Mouse (Mus musculus) thymus, adult 2 months (tissue): Measurements from ENCODE around the gene Frmd4a. TPM values are rescaled to one million over a fixed set of nuclear protein-coding genes. Genes with fewer than 3 reads are reported as not detected.

ENCODE experiments used
- DNase-seq: peaks from one replicate; pipeline ENCODE4 v3.0.0; 2021
- H3K27ac ChIP-seq: fragments of 200-500 bp; 2 replicates; pipeline ENCODE4 v1.5.1; 2012; ENCODE audit warnings: low read length, control low read depth; ENCODE audit not compliant: control insufficient read depth, insufficient read depth
- H3K27me3 ChIP-seq: fragments of 200-500 bp; 2 replicates; pipeline ENCODE4 v1.6.1; 2012; ENCODE audit warnings: mild to moderate bottlenecking, low read length, moderate library complexity, mixed read lengths; ENCODE audit not compliant: control insufficient read depth, insufficient read depth
- H3K36me3 ChIP-seq: fragments of 200-500 bp; 2 replicates; pipeline ENCODE4 v1.6.1; 2012; ENCODE audit warnings: mild to moderate bottlenecking, low read length, moderate library complexity; ENCODE audit not compliant: control insufficient read depth, insufficient read depth
- H3K4me1 ChIP-seq: fragments of 200-500 bp; replicated peaks from 2 replicates; pipeline ENCODE4 v1.6.1; 2012; ENCODE audit warnings: low read length; ENCODE audit not compliant: control insufficient read depth, insufficient read depth
- H3K4me3 ChIP-seq: fragments of 200-500 bp; 2 replicates; pipeline ENCODE4 v1.5.1; 2012; ENCODE audit warnings: mild to moderate bottlenecking, low read length, control low read depth, moderate library complexity; ENCODE audit not compliant: control insufficient read depth, insufficient read depth
- CTCF ChIP-seq: fragments of 200-500 bp; IDR thresholded peaks from 2 replicates; pipeline ENCODE4 v1.5.1; 2012; ENCODE audit warnings: mild to moderate bottlenecking, control low read depth, low read length, moderate library complexity, borderline replicate concordance; ENCODE audit not compliant: control insufficient read depth, poor library complexity, insufficient read depth; ENCODE audit errors: extremely low read depth
- POLR2A ChIP-seq: fragments of 200-500 bp; IDR thresholded peaks from 2 replicates; pipeline ENCODE4 v1.6.1; 2012; ENCODE audit warnings: mild to moderate bottlenecking, low read length, control low read depth, moderate library complexity; ENCODE audit not compliant: control insufficient read depth, poor library complexity, insufficient read depth; ENCODE audit errors: extremely low read depth
- WGBS: fragments of 180-500 bp; shearing (Covaris S2); methylation state at CpG from one replicate; pipeline ENCODE4 v1.1.7; 2018; 5-methylcytosine and 5-hydroxymethylcytosine counted together
- polyA plus RNA-seq: library from polyadenylated mRNA; depleted of rRNA; stranded (reverse); fragments of >200 nt; gene quantifications from 2 replicates; pipeline ENCODE4 v1.2.3, GENCODE M21; 2012

The Frmd4a gene
- polyA plus RNA-seq, 1 experiment = 17.5 TPM

DNA sequence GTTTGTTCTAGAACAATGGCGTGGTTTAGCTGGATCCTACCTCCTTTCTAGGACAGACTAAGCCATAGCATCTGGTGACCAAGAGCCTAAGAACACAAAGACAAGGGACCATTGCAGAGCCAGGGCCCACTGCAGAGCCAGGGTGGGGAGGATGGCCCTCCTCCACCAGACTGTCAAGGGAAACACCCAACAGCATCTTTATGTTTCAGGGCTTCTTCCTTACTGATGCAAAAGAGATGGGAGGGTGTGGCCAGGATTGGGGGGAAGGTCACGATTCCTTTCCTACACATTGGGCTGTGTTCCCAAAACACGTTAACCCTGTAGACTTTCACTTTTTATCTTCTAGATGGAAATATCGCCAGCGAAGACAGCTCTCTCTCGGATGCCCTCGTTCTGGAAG lies 579.5 kb downstream of the Frmd4a start:
- whole genome bisulfite sequencing = 97% methylated on average over 7 of the region's 7 CpGs
- no peaks in the 10 kb centered on the region for H3K4me1 ChIP-seq
- H3K27ac ChIP-seq = no peak overlapping the region
- TF ChIP-seq POLR2A (no peak), CTCF (no peak)
- no peak for DNase-seq
- no peaks in the 10 kb centered on the region for H3K36me3 ChIP-seq
- H3K4me3 ChIP-seq = no peak overlapping the region
- H3K27me3 ChIP-seq = no peaks in the 10 kb centered on the region

DNA sequence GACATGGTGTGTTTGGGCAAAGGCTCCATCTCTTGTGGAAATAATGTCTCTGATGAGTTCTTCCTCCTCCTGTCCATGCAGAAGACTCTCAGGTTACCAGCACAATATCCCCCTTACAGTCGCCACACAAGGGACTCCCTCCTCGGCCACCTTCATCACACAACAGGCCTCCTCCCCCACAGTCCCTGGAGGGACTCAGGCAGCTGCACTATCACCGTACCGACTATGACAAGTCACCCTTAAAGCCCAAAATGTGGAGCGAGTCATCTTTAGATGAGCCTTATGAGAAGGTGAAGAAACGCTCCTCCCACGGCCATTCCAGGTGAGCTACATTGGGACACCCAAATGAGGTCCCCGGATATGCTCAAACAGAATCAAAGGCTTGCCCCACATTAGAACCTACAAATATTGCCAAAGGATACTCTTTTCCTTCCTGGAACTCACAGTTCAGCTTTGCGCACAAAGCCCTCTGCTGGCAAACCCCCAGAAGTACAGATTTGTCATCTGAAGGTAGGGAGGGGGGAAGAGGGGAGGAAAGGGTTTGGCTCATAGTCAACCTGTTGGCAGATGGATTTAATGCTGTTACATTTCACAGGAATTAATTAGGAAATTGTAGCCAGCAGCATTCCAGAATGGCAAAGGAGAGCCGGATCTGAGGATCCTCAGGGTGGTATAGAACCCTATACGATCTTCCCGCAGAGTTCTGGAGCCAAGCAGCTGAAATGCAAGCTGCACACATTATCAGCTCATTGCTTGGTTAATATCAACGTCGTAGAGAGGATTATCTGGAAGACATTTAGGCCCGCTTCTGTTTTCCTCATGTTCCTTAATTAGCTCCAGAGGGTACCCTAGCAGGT lies 583.7 kb downstream of the Frmd4a start:
- H3K27me3 ChIP-seq = no peaks in the 10 kb centered on the region
- no peak overlapping the region for H3K27ac ChIP-seq
- DNase-seq = peak; percentile 50
- no peak overlapping the region for H3K4me3 ChIP-seq
- H3K4me1 ChIP-seq = no peaks in the 10 kb centered on the region
- H3K36me3 ChIP-seq = no peaks in the 10 kb centered on the region
- 84% methylated on average over 15 of the region's 15 CpGs for WGBS
- TF ChIP-seq CTCF = no peak
- TF ChIP-seq POLR2A = no peak

DNA sequence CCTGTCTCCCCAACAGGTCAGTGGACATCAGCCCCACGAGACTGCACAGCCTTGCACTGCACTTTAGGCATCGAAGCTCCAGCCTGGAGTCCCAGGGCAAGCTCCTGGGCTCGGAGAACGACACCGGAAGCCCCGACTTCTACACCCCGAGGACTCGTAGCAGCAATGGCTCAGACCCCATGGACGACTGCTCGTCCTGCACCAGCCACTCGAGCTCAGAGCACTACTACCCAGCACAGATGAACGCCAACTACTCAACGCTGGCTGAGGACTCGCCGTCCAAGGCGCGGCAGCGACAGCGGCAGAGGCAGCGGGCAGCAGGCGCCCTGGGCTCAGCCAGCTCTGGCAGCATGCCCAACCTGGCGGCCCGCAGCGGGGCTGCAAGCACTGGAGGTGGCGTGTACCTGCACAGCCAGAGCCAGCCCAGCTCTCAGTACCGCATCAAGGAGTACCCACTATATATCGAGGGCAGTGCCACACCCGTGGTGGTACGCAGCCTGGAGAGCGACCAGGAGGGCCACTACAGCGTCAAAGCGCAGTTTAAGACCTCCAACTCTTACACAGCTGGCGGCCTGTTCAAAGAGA lies 585.9 kb downstream of the Frmd4a start:
- no peaks in the 10 kb centered on the region for H3K4me1 ChIP-seq
- H3K27me3 ChIP-seq = no peaks in the 10 kb centered on the region
- no peak overlapping the region for H3K4me3 ChIP-seq
- no peak for TF ChIP-seq CTCF
- no peak for TF ChIP-seq POLR2A
- no peaks in the 10 kb centered on the region for H3K36me3 ChIP-seq
- no peak for DNase-seq
- no peak overlapping the region for H3K27ac ChIP-seq
- WGBS = 97% methylated on average over 33 of the region's 33 CpGs

DNA sequence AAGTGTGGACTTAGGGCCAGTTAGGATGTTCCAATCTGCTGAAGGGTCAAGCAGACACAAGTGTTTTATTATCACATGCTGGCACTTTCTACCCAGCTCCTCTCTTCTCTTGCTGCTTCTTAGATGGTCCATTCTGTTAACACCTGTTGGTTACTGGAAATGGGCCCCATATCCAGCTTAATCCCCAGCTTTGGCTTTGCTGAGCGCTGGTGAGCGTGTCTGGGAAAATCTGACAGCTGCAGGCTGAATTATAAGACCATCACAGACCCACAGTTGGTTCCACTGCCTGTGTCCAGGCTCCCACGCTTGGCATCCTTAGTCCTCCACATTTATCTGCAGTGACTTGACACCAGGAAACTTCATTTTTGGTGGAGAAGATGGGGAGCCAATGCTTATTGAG lies 589.0 kb downstream of the Frmd4a start:
- 93% methylated on average over 3 of the region's 3 CpGs for WGBS
- TF ChIP-seq CTCF (no peak), POLR2A (no peak)
- H3K36me3 ChIP-seq = no peaks in the 10 kb centered on the region
- no peaks in the 10 kb centered on the region for H3K27me3 ChIP-seq
- no peak for DNase-seq
- H3K27ac ChIP-seq = no peak overlapping the region
- H3K4me3 ChIP-seq = no peak overlapping the region
- H3K4me1 ChIP-seq = no peaks in the 10 kb centered on the region

DNA sequence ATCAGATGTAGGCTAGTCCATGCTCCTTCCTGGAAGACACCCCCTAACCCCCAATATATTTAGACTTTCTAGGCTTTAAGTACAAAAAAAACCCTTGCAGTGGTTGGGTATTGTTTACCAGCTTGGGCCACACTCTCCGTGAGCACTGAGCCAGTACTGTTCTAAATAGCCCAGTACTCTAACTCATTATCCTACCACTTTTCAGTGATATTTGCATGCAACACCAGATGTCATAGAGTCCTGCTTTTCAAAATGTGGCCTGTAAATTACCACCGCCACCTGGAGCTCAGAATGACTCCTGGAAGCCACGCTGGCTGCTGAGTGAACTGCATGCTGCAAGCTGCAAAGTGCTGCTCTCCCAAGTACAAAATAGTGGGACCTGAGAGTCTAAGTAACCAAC lies 590.7 kb downstream of the Frmd4a start:
- whole genome bisulfite sequencing = 96% methylated on average over 3 of the region's 3 CpGs
- no peak overlapping the region for H3K4me3 ChIP-seq
- no peaks in the 10 kb centered on the region for H3K4me1 ChIP-seq
- no peaks in the 10 kb centered on the region for H3K36me3 ChIP-seq
- no peak for TF ChIP-seq CTCF
- no peak for TF ChIP-seq POLR2A
- DNase-seq = no peak
- no peaks in the 10 kb centered on the region for H3K27me3 ChIP-seq
- H3K27ac ChIP-seq = no peak overlapping the region

DNA sequence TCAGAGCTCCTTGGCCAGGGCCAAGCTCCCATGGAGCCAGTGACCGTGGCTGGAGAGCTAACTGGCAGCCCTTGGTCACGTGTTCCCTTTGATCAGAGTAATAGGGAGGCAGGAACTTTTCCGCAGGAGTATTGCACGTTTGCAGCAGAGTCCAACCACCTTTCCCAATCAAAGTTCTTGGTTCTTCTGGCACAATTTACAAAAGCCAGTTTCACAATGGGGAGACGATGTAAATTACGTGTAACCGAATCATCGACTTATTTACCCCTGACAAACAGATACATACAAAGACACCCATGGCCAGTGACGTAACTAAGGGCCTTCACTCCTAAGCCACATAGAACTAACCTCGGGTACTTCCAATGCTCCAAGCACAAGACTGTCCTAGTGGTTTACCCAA lies 591.9 kb downstream of the Frmd4a start:
- Histone ChIP-seq H3K27ac (no peak overlapping the region), H3K27me3 (no peaks in the 10 kb centered on the region), H3K36me3 (no peaks in the 10 kb centered on the region), H3K4me1 (no peaks in the 10 kb centered on the region), H3K4me3 (no peak overlapping the region)
- 93% methylated on average over 10 of the region's 10 CpGs for WGBS
- no peak for DNase-seq
- no peak for TF ChIP-seq CTCF
- TF ChIP-seq POLR2A = no peak
